Mouse (Mus musculus) thymus, adult 2 months (tissue): ENCODE data around the gene Ttc26.

Experiments used
- CTCF ChIP-seq: fragments of 200-500 bp; IDR thresholded peaks from 2 replicates; pipeline ENCODE4 v1.5.1; 2012; ENCODE audit warnings: mild to moderate bottlenecking, control low read depth, low read length, moderate library complexity, borderline replicate concordance; ENCODE audit not compliant: control insufficient read depth, poor library complexity, insufficient read depth; ENCODE audit errors: extremely low read depth
- POLR2A ChIP-seq: fragments of 200-500 bp; IDR thresholded peaks from 2 replicates; pipeline ENCODE4 v1.6.1; 2012; ENCODE audit warnings: mild to moderate bottlenecking, low read length, control low read depth, moderate library complexity; ENCODE audit not compliant: control insufficient read depth, poor library complexity, insufficient read depth; ENCODE audit errors: extremely low read depth

- TF ChIP-seq POLR2A, result no peak
- no peak for TF ChIP-seq CTCF
Measured at GRCm38 (mm10) chr6:38343581-38343980, 37.7 kb upstream of the Ttc26 start.
